Mouse (Mus musculus) skeletal muscle tissue, postnatal 0 days (tissue): ENCODE results near the gene Rtbdn. TPM values are rescaled to one million over a fixed set of nuclear protein-coding genes. Genes with fewer than 3 reads are reported as not detected.

Experiments
- microRNA-seq, 2 experiments: library from miRNA; unstranded; fragments of <30 nt; microRNA quantifications; one replicate each; pipeline ENCODE4; 2016
- polyA plus RNA-seq: library from polyadenylated mRNA; unstranded; fragments of >200 nt; fragmentation: Nextera tagmentation; extraction: Ambion mirVana; gene quantifications from 2 replicates; pipeline ENCODE4 v1.2.1, GENCODE M21; 2015

Gene Rtbdn
- not detected in 2 replicates for polyA plus RNA-seq

GRCm38 (mm10) chr8:84946528-84947240 lies at the start of gene Rtbdn:
TSS of gene Rtbdn (plus strand) at chr8:84946991.

DNA sequence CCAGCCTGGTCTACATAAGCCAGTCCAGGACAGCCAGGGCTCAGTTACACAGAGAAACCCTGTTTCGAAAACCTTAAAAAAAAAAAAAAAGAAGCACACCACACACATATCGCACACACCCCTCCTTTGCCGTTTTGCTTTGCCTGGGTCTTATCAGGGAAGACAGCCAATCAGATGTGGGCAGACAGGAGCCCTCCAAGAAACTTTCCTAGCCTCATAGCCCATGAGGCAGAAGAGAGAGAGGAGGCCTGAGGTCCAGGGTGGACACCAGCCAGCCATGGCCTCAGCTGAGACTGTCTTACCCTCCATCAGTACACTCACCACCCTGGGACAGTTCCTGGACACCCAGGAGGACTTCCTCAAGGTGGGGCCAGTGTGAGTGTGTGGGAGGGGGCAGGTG lies 45.0 kb upstream of the Rtbdn start, which contains the start of gene Klf1:
Gene Klf1 (plus strand): TSS at position 177 of the 400 bp plus-strand sequence.

GRCm38 (mm10) chr8:84908421-84909161 lies 38.2 kb upstream of the Rtbdn start, which contains the start of gene Dnase2a:
TSS of gene Dnase2a (plus strand) at chr8:84908560.

GRCm38 (mm10) chr8:84936962-84937546 lies 9.7 kb upstream of the Rtbdn start, which contains the start of gene Mast1:
TSS of gene Mast1 (minus strand) at chr8:84937359.

DNA sequence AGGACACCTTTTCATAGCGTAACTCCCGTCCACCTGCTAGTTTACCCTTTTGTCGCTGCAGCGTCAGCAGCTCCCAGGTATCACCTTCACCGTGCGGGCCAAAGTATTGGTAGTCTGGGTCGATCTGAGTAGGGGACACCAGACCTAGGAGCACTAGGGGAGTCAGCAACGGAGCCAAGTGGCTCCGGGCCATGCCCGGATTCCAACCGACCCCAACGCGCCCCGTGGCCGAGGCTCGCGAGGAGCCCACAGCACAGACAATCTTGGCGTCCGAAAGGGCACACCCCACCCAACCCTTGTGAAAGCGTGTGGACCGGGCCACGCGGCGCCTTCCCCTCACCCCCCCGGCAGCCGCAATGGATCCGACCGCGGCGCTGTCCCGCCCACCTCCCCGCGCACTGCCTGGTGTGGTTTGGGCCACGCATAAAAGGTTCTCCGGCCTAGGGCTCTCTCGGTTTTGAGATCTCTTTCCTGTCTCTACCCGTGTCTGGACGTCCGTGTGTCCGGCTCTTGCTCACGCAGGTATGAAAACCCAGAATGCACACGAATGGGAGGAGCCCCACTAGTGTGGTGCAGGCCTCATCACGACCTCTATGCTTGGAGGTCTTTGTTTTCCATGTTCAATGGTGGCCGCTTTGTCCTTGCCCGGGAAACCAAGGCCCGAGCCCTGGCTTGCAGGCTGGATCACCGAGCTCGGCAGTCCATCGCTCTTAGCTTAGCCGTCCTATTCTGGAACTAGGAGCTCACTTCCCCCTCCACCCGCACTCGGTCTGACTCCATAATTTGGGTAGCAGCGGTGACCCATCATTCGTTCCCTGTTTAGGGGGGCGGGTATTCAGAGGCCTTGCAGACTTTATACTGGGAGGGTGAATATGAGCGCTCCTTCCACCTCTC lies 22.7 kb downstream of the Rtbdn start, which contains the start of the genes Gm49661, Prdx2 and Rnaseh2a:
Gene Gm49661 (minus strand): TSS at position 193 of the 894 bp plus-strand sequence.
Gene Prdx2 (plus strand): TSS at position 347 of the 894 bp plus-strand sequence.
Gene Rnaseh2a (minus strand): TSS at position 527 of the 894 bp plus-strand sequence.

DNA sequence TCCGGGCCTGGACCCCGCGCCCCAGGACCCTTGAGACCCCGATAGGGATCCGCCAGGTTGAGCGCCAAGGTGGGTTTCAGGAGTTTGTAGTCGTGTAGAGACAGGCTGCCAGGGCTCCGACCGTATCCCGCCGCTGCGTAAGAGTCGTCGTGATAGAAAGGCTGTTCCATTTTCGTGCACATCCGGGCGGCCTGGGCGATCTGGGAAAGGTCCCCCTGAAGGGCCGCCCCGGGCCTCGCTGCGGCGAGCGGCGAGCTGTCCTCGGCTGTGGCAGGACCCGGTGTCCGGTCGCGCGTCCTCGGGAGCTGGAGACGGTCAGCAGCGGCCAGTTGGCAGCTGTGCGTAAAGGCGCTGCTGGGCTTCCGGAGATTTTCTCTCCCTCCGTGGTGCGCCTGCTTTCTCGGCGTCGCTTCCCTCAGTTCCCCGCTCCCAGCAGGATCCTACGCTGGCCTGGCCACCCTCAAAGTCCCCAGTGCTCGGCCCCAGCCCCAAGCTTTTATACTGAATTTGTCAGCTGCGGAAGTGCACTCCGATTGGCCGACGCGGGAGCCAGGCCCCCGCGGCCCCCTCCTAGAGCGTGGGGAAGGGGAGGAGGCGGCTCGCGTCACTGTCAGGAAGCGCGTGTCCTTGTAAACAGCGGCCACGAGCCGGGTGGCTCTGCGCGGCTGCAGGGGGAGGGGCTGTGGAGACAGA lies 31.6 kb downstream of the Rtbdn start, which contains the start of gene Junb:
Gene Junb (minus strand): TSS at position 471 of the 693 bp plus-strand sequence.

DNA sequence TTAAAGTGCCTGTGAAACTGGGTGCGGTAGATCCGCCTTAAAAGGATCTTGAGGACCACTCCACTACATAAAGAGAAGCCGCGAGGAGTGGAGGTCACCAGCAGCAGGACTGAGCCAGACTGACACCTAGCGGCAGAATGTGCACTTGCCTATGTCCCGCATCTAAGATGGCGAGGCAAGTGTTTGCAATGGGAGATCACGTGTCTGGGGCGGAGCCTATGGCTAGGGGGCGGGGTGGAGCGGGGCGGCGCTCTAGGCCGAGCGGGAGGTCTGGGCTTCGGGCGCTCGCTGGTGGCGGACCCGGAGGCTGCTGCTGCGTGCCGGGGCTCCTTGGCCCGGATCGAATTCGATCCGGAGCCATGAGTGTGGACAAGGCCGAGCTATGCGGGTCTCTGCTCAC lies 43.6 kb downstream of the Rtbdn start, which contains the start of gene Hook2:
Gene Hook2 (plus strand): TSS at position 255 of the 400 bp plus-strand sequence.

Small RNAs within 50 kb of the gene (microRNA-seq; reads per million reads assigned to microRNA genes)
- gene Gm24197, result 0 reads per million in 2 experiments

Other genes with a start within 250 kb of the Rtbdn start
- 5.4 and 7.1 TPM in 2 replicates for gene Lyl1, start 245.5 kb upstream of the Rtbdn start, polyA plus RNA-seq
- gene G430095P16Rik, start 224.0 kb upstream of the Rtbdn start, polyA plus RNA-seq, result 6.9 and 8.4 TPM in 2 replicates
- gene Nfix, start 146.6 kb upstream of the Rtbdn start, polyA plus RNA-seq, result 43.9 and 49.1 TPM in 2 replicates
- gene Dand5, start 124.2 kb upstream of the Rtbdn start, polyA plus RNA-seq, result 8.7 and 8.9 TPM in 2 replicates
- 66.7 and 71.6 TPM in 2 replicates for gene Gadd45gip1, start 115.5 kb upstream of the Rtbdn start, polyA plus RNA-seq
- gene Rad23a, start 106.3 kb upstream of the Rtbdn start, polyA plus RNA-seq, result 156 and 158 TPM in 2 replicates
- gene Calr, start 100.1 kb upstream of the Rtbdn start, polyA plus RNA-seq, result 182 and 260 TPM in 2 replicates
- 37.7 and 40.9 TPM in 2 replicates for gene Farsa, start 90.0 kb upstream of the Rtbdn start, polyA plus RNA-seq
- gene Syce2, start 74.9 kb upstream of the Rtbdn start, polyA plus RNA-seq, result 11.9 and 16.7 TPM in 2 replicates
- gene Gcdh, start 53.1 kb upstream of the Rtbdn start, polyA plus RNA-seq, result 25.0 and 25.2 TPM in 2 replicates
- gene Klf1, start 45.1 kb upstream of the Rtbdn start, polyA plus RNA-seq, result 0.33 and 0.42 TPM in 2 replicates
- 6.7 and 7.6 TPM in 2 replicates for gene Dnase2a, start 38.4 kb upstream of the Rtbdn start, polyA plus RNA-seq
- not detected in 2 replicates for gene Mast1, start 9.6 kb upstream of the Rtbdn start, polyA plus RNA-seq
- not detected in 2 replicates for gene Gm49661, start 22.4 kb downstream of the Rtbdn start, polyA plus RNA-seq
- gene Prdx2, start 22.6 kb downstream of the Rtbdn start, polyA plus RNA-seq, result 348 and 353 TPM in 2 replicates
- 41.5 and 48.0 TPM in 2 replicates for gene Rnaseh2a, start 22.8 kb downstream of the Rtbdn start, polyA plus RNA-seq
- 11.2 and 16.5 TPM in 2 replicates for gene Junb, start 31.7 kb downstream of the Rtbdn start, polyA plus RNA-seq
- gene Hook2, start 43.6 kb downstream of the Rtbdn start, polyA plus RNA-seq, result 7.2 and 8.0 TPM in 2 replicates
- not detected in 2 replicates for gene Best2, start 67.5 kb downstream of the Rtbdn start, polyA plus RNA-seq
- 57.5 and 68.3 TPM in 2 replicates for gene Asna1, start 78.3 kb downstream of the Rtbdn start, polyA plus RNA-seq
- gene Trir, start 79.8 kb downstream of the Rtbdn start, polyA plus RNA-seq, result 61.3 and 74.2 TPM in 2 replicates
- 11.4 and 12.6 TPM in 2 replicates for gene Tnpo2, start 89.9 kb downstream of the Rtbdn start, polyA plus RNA-seq
- 9.5 and 11.5 TPM in 2 replicates for gene Fbxw9, start 113.1 kb downstream of the Rtbdn start, polyA plus RNA-seq
- gene Gm5741, start 121.0 kb downstream of the Rtbdn start, polyA plus RNA-seq, result not detected in 2 replicates
- 24.6 and 32.1 TPM in 2 replicates for gene Dhps, start 124.8 kb downstream of the Rtbdn start, polyA plus RNA-seq
- 66.9 and 70.6 TPM in 2 replicates for gene Wdr83os, start 133.7 kb downstream of the Rtbdn start, polyA plus RNA-seq
- 24.8 and 28.0 TPM in 2 replicates for gene Wdr83, start 134.3 kb downstream of the Rtbdn start, polyA plus RNA-seq
- 16.2 and 20.6 TPM in 2 replicates for gene Man2b1, start 136.3 kb downstream of the Rtbdn start, polyA plus RNA-seq
- gene Zfp791, start 176.1 kb downstream of the Rtbdn start, polyA plus RNA-seq, result 0.56 and 0.58 TPM in 2 replicates
- gene Cks1brt, start 204.9 kb downstream of the Rtbdn start, polyA plus RNA-seq, result not detected in 2 replicates